In genomic region chr19:7493352-7494186, GRCm38 (mm10) we compare ENCODE assay signal across 8 mouse cellular contexts. TPM values are rescaled to one million over a fixed set of nuclear protein-coding genes. Genes with fewer than 3 reads are reported as not detected.
A peak's percentile ranks its signal among the peaks of the same experiment; 100 is the strongest.
DNase-seq lines count a peak whose midpoint lies in the region; ATAC-seq and TF ChIP-seq lines count a peak whose summit lies in the region.

Gene Atl3, plus strand, starts transcription at chr19:7494040.

- H3K4me1 ChIP-seq in liver, adult 2 months (ENCODE audit: control insufficient read depth, insufficient read depth, low read length), result peaks cover 14% of the 10 kb centered on the region; the same call in 1 of the 2 replicates
- peaks cover 5% of the 10 kb centered on the region for H3K4me1 ChIP-seq in forebrain, embryonic 12.5 days

- WGBS in liver, adult 2 months, result 19% methylated on average over 31 of the region's 31 CpGs
- WGBS in forebrain, embryonic 12.5 days, result 32% methylated on average over 31 of the region's 31 CpGs

- H3K36me3 ChIP-seq in liver, adult 2 months (ENCODE audit: control insufficient read depth, insufficient read depth, low read length), result peaks cover 2% of the 10 kb centered on the region; the same call in 1 of the 2 replicates
- no peaks in the 10 kb centered on the region for H3K36me3 ChIP-seq in forebrain, embryonic 12.5 days (replicated peaks)

- H3K9ac ChIP-seq in liver, adult 2 months (ENCODE audit: low read depth, low read length), result peak within 1 kb of the TSS; percentile 94
- peak within 1 kb of the TSS; percentile 84 for H3K9ac ChIP-seq in forebrain, embryonic 12.5 days

- DNase-seq in liver, adult 2 months (ENCODE audit: extremely low read depth, low read depth, low spot score), result no peak
- no peak for DNase-seq in liver
- no peak for DNase-seq in adrenal gland, adult 8-10 months
- peak; percentile 86 for DNase-seq in induced T-regulatory cell, adult 2 months (ENCODE audit: low read depth)
- DNase-seq in right cerebral cortex, postnatal 36 days (ENCODE audit: low spot score in 2 of 2), result no peak
- no peak for DNase-seq in embryo, embryonic 11 days

- H3K4me3 ChIP-seq in liver, adult 2 months (ENCODE audit: insufficient read depth, low read depth, low read length), result peak within 1 kb of the TSS; percentile 88
- H3K4me3 ChIP-seq in forebrain, embryonic 12.5 days (replicated peaks), result peak within 1 kb of the TSS; percentile 68

- peaks cover 7% of the 10 kb centered on the region; the same call in 1 of the 2 replicates for H3K79me2 ChIP-seq in liver, adult 2 months (ENCODE audit: control insufficient read depth, insufficient read depth, low read length)

- no peak for ATAC-seq in forebrain, embryonic 12.5 days (ENCODE audit: low FRiP score)
- ATAC-seq in megakaryocyte, adult 5-6 weeks (ENCODE audit: poor library complexity, severe bottlenecking), result no peak

- peak within 1 kb of the TSS; percentile 71 for H3K4me2 ChIP-seq in forebrain, embryonic 12.5 days

- peak; percentile 19; the same call in 1 of the 2 replicates for TF ChIP-seq POLR2A in liver, adult 2 months (IDR thresholded peaks at IDR 0.05; ENCODE audit: extremely low read depth, insufficient read depth, low read length)

- no peaks in the 10 kb centered on the region for H3K27me3 ChIP-seq in liver, adult 2 months (ENCODE audit: control insufficient read depth, insufficient read depth, low read length)
- H3K27me3 ChIP-seq in forebrain, embryonic 12.5 days, result no peaks in the 10 kb centered on the region

- H3K27ac ChIP-seq in liver, adult 2 months (replicated peaks; ENCODE audit: insufficient read depth, low read depth, low read length), result peak within 1 kb of the TSS; percentile 94
- peak within 1 kb of the TSS; percentile 97 for H3K27ac ChIP-seq in forebrain, embryonic 12.5 days

- H3K9me3 ChIP-seq in forebrain, embryonic 12.5 days, result no peaks in the 10 kb centered on the region

- TF ChIP-seq CTCF in liver, adult 2 months (IDR thresholded peaks at IDR 0.05; ENCODE audit: low read depth, low read length), result no peak

RNA-seq across cellular contexts. Expression of gene Atl3, which starts in this region (rescaled TPM):
- 69.9 and 74.5 TPM in 2 replicates for total RNA-seq in liver, adult 2 months (2014; rRNA removed)
- 16.5 and 19.4 TPM in 2 replicates for polyA plus RNA-seq in liver, adult 2 months (2012; rRNA removed)
- total RNA-seq in adrenal gland, adult 8-10 months (2022), result 100 to 1,000 TPM; 126 to 140 (median 136) TPM
- 8.4 and 9.2 TPM in 2 replicates for polyA plus RNA-seq in forebrain, embryonic 12.5 days (2016; fragmentation: Nextera tagmentation; extraction: Ambion mirVana)
- total RNA-seq in megakaryocyte, adult 5-6 weeks (2015), result 31.3 and 34.7 TPM in 2 replicates
- total RNA-seq in megakaryocyte, adult 5-6 weeks (2017), result 42.8 and 45.8 TPM in 2 replicates
